Mouse (Mus musculus) megakaryocyte-erythroid progenitor cell, adult 5 weeks (primary cell): ENCODE measurements around the gene Rin1. TPM values are rescaled to one million over a fixed set of nuclear protein-coding genes. Genes with fewer than 3 reads are reported as not detected.

Experiments used
- polyA plus RNA-seq: library from polyadenylated mRNA; stranded (reverse); fragments of >175 nt; gene quantifications from 2 replicates; pipeline ENCODE4 v1.2.3, GENCODE M21; 2012

Gene Rin1
- 1.2 and 1.8 TPM in 2 replicates for polyA plus RNA-seq

GRCm38 (mm10) chr19:5050047-5050905 is at the start of gene Rin1:
TSS of gene Rin1 (plus strand) at chr19:5050481.

GRCm38 (mm10) chr19:5023621-5024479 is 26.4 kb upstream of the Rin1 start, which contains the start of gene Slc29a2:
TSS of gene Slc29a2 (plus strand) at chr19:5023860.

GRCm38 (mm10) chr19:5038709-5039156 is 11.5 kb upstream of the Rin1 start, which contains the start of the genes B4gat1 and AC124502.3:
TSS of gene B4gat1 (plus strand) at chr19:5038826.
TSS of gene AC124502.3 (plus strand) at chr19:5038891.

GRCm38 (mm10) chr19:5040862-5041523 is 9.3 kb upstream of the Rin1 start, which contains the start of gene Brms1:
TSS of gene Brms1 (plus strand) at chr19:5041354.

GRCm38 (mm10) chr19:5067867-5068569 is 17.7 kb downstream of the Rin1 start, which contains the start of gene Cd248:
TSS of gene Cd248 (plus strand) at chr19:5068078.

GRCm38 (mm10) chr19:5085145-5085863 is 35.0 kb downstream of the Rin1 start, which contains the start of gene Tmem151a:
TSS of gene Tmem151a (minus strand) at chr19:5085531.

GRCm38 (mm10) chr19:5087884-5088728 is 37.8 kb downstream of the Rin1 start, which contains the start of gene Yif1a:
TSS of gene Yif1a (plus strand) at chr19:5088538.

GRCm38 (mm10) chr19:5098363-5099143 is 48.3 kb downstream of the Rin1 start, which contains the start of gene Cnih2:
TSS of gene Cnih2 (minus strand) at chr19:5098521.

Other genes with a start within 250 kb of the Rin1 start
- gene Gm21992, start 238.9 kb upstream of the Rin1 start, polyA plus RNA-seq, result 0.68 and 1.4 TPM in 2 replicates
- gene Rbm14, start 238.8 kb upstream of the Rin1 start, polyA plus RNA-seq, result 37.4 and 39.1 TPM in 2 replicates
- gene Ccs, start 211.1 kb upstream of the Rin1 start, polyA plus RNA-seq, result 59.4 and 60.0 TPM in 2 replicates
- gene Ccdc87, start 211.1 kb upstream of the Rin1 start, polyA plus RNA-seq, result not detected in 2 replicates
- gene Ctsf, start 195.4 kb upstream of the Rin1 start, polyA plus RNA-seq, result 7.5 and 11.2 TPM in 2 replicates
- 0.37 and 1.0 TPM in 2 replicates for gene Actn3, start 172.6 kb upstream of the Rin1 start, polyA plus RNA-seq
- 2.1 and 2.3 TPM in 2 replicates for gene Zdhhc24, start 171.8 kb upstream of the Rin1 start, polyA plus RNA-seq
- gene Bbs1, start 143.9 kb upstream of the Rin1 start, polyA plus RNA-seq, result 2.1 and 3.6 TPM in 2 replicates
- gene Dpp3, start 122.2 kb upstream of the Rin1 start, polyA plus RNA-seq, result 66.2 and 71.5 TPM in 2 replicates
- gene Peli3, start 107.4 kb upstream of the Rin1 start, polyA plus RNA-seq, result 0.10 and 0.22 TPM in 2 replicates
- gene Mrpl11, start 88.3 kb upstream of the Rin1 start, polyA plus RNA-seq, result 58.4 and 60.2 TPM in 2 replicates
- gene Npas4, start 60.2 kb upstream of the Rin1 start, polyA plus RNA-seq, result 0.10 and 0.12 TPM in 2 replicates
- gene Slc29a2, start 26.6 kb upstream of the Rin1 start, polyA plus RNA-seq, result 4.3 and 5.5 TPM in 2 replicates
- 6.1 and 9.4 TPM in 2 replicates for gene B4gat1, start 11.7 kb upstream of the Rin1 start, polyA plus RNA-seq
- gene AC124502.3, start 11.6 kb upstream of the Rin1 start, polyA plus RNA-seq, result 0.13 and 1.3 TPM in 2 replicates
- gene Brms1, start 9.1 kb upstream of the Rin1 start, polyA plus RNA-seq, result 94.5 and 120 TPM in 2 replicates
- 0.77 and 1.7 TPM in 2 replicates for gene Cd248, start 17.6 kb downstream of the Rin1 start, polyA plus RNA-seq
- 0.29 and 1.6 TPM in 2 replicates for gene Tmem151a, start 35.0 kb downstream of the Rin1 start, polyA plus RNA-seq
- 17.5 and 18.7 TPM in 2 replicates for gene Yif1a, start 38.1 kb downstream of the Rin1 start, polyA plus RNA-seq
- 3.6 and 6.3 TPM in 2 replicates for gene Cnih2, start 48.0 kb downstream of the Rin1 start, polyA plus RNA-seq
- gene Rab1b, start 56.6 kb downstream of the Rin1 start, polyA plus RNA-seq, result 262 and 300 TPM in 2 replicates
- 22.7 and 28.8 TPM in 2 replicates for gene Klc2, start 68.1 kb downstream of the Rin1 start, polyA plus RNA-seq
- gene Pacs1, start 222.6 kb downstream of the Rin1 start, polyA plus RNA-seq, result 28.6 and 34.9 TPM in 2 replicates
- gene Sf3b2, start 245.0 kb downstream of the Rin1 start, polyA plus RNA-seq, result 327 and 332 TPM in 2 replicates
- not detected in 2 replicates for gene Gal3st3, start 247.8 kb downstream of the Rin1 start, polyA plus RNA-seq